Mouse (Mus musculus): ENCODE measurements around the gene Gcnt2. TPM values are rescaled to one million over a fixed set of nuclear protein-coding genes. Genes with fewer than 3 reads are reported as not detected.

Gene Gcnt2
- polyA plus RNA-seq, 1 experiment from 2014 or later = 6.9 TPM

DNA sequence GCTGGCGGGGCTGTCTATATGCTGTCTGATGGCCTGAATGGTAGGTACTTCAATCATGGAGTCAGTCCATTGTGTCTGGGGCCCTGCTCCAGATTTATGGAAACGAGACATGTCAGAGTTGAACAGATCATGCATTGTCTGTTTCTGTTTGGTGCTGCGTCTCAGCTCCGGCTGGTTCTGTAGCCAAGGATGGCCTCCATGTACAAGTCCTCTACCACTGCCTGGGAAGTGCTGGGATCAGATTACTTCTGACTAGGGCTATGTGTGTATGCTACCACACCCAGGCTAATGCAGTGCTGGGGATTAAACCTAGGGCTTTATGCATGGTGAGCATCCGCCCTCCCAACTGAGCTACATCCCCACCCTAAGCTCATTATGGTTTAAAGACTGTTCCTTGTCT is 78.0 kb downstream of the Gcnt2 start:
- Histone ChIP-seq H3K4me2 (replicated peaks; ENCODE audit: low read depth, low read length) (no peak overlapping the region), H3K36me3 (ENCODE audit: control insufficient read depth, insufficient read depth, low read length) (no peaks in the 10 kb centered on the region), H3K27ac (ENCODE audit: low read depth, low read length) (no peak overlapping the region), H3K4me1 (ENCODE audit: control insufficient read depth, insufficient read depth, low read length) (no peaks in the 10 kb centered on the region), H3K27me3 (ENCODE audit: control insufficient read depth, insufficient read depth, low read length) (no peaks in the 10 kb centered on the region), H3K9ac (ENCODE audit: low read depth, low read length) (no peak overlapping the region), H3K9me3 (ENCODE audit: control insufficient read depth, low read length) (no peaks in the 10 kb centered on the region), H3K4me3 (ENCODE audit: low read length) (no peak overlapping the region)
- 90% methylated on average over 5 of the region's 5 CpGs for WGBS
- no peak for ATAC-seq (ENCODE audit: low FRiP score, low TSS enrichment)

DNA sequence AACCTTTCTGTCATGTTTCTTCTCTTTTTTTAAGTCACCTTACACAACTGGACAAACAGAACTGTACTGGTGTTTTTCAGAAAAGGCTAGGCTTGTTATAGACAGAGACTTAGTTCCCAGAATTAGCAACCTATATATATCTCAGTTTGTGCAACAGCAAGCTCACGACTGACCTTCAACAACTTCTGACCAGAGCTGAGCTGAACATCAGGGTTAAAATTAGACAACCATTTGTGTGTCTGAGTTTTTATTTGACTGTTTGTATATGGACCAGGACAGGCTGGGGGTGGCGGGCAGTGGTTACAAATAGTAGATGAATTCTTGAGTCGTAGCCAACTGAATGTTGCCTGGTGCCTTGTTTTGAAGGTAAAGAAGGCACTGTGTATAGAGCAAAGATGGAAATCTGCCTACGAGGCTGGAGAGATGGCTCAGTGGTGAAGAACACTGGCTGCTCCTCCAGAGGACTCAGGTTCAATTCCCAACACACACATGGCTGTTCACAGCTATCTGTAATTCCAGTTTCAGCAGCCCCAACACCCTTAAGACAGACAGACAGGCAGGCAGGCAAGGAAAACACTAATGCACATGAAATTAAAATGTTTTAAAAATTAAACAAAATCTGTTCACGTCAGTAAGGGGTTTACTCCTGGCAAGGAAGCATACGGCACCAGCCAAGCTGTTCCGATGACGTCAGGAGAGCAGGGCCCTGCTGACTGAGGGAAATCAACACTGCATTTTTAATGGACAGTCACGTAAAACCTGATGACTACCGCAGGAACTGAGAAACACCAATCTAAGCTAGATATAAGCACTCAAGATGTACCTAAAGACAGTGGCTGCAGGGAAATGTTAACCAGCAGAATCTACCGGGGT is 79.2 kb downstream of the Gcnt2 start:
- no peak for ATAC-seq (ENCODE audit: low FRiP score, low TSS enrichment)
- Histone ChIP-seq H3K9ac (ENCODE audit: low read depth, low read length) (no peak overlapping the region), H3K4me1 (ENCODE audit: control insufficient read depth, insufficient read depth, low read length) (no peaks in the 10 kb centered on the region), H3K27me3 (ENCODE audit: control insufficient read depth, insufficient read depth, low read length) (no peaks in the 10 kb centered on the region), H3K9me3 (ENCODE audit: control insufficient read depth, low read length) (no peaks in the 10 kb centered on the region), H3K4me2 (replicated peaks; ENCODE audit: low read depth, low read length) (no peak overlapping the region), H3K4me3 (ENCODE audit: low read length) (no peak overlapping the region), H3K27ac (ENCODE audit: low read depth, low read length) (no peak overlapping the region), H3K36me3 (ENCODE audit: control insufficient read depth, insufficient read depth, low read length) (no peaks in the 10 kb centered on the region)
- 82% methylated on average over 11 of the region's 11 CpGs for WGBS

DNA sequence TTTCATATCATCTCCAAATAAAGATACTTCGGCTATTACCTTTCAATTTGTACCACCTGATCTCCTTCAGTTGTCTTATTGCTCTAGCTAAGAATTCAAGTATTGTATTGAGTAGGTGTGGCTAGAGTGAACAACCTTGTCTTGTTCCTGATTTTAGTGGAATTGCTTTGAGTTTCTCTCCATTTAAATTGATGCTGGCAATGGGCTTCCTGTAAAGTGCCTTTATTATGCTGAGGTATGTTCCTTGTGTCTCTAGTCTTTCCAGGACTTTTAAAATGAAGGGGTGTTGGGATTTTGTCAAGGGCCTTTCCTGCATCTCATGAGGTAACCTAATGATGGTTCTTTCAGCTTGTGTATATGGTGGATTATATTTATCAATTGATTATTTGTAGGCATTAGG is 83.5 kb downstream of the Gcnt2 start:
- Histone ChIP-seq H3K4me1 (ENCODE audit: control insufficient read depth, insufficient read depth, low read length) (no peaks in the 10 kb centered on the region; the same call in 1 of the 2 replicates), H3K4me2 (replicated peaks; ENCODE audit: low read depth, low read length) (no peak overlapping the region), H3K36me3 (ENCODE audit: control insufficient read depth, insufficient read depth, low read length) (no peaks in the 10 kb centered on the region), H3K27ac (ENCODE audit: low read depth, low read length) (no peak overlapping the region), H3K4me3 (ENCODE audit: low read length) (no peak overlapping the region), H3K9me3 (ENCODE audit: control insufficient read depth, low read length) (no peaks in the 10 kb centered on the region), H3K27me3 (ENCODE audit: control insufficient read depth, insufficient read depth, low read length) (no peaks in the 10 kb centered on the region), H3K9ac (ENCODE audit: low read depth, low read length) (no peak overlapping the region)
- ATAC-seq (ENCODE audit: low FRiP score, low TSS enrichment) = no peak
- WGBS = 87% methylated on average over 1 of the region's 1 CpGs

DNA sequence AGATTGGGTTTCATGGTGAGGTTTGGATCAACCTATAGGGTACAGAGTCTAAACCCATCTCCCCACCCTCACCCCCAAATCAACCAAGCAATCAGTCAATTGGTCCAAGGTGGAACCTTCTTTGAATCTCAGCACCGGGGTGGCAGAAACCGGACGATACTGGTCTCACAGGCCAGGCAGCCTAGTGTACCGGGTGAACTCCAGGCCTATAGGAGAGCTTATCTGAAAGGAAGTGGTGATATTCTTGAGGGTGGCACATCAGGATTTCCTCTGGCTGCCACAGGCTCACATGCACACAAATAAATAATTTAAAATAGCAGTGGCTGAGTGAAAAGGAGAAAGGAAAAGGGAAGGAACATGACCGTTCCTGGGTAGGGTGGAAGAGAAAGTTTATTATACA is 84.4 kb downstream of the Gcnt2 start:
- Histone ChIP-seq H3K4me2 (replicated peaks; ENCODE audit: low read depth, low read length) (no peak overlapping the region), H3K27ac (ENCODE audit: low read depth, low read length) (no peak overlapping the region), H3K9me3 (ENCODE audit: control insufficient read depth, low read length) (no peaks in the 10 kb centered on the region), H3K36me3 (ENCODE audit: control insufficient read depth, insufficient read depth, low read length) (no peaks in the 10 kb centered on the region), H3K4me1 (ENCODE audit: control insufficient read depth, insufficient read depth, low read length) (no peaks in the 10 kb centered on the region; the same call in 1 of the 2 replicates), H3K4me3 (ENCODE audit: low read length) (no peak overlapping the region), H3K9ac (ENCODE audit: low read depth, low read length) (no peak overlapping the region), H3K27me3 (ENCODE audit: control insufficient read depth, insufficient read depth, low read length) (no peaks in the 10 kb centered on the region)
- WGBS = 58% methylated on average over 5 of the region's 5 CpGs
- ATAC-seq (ENCODE audit: low FRiP score, low TSS enrichment) = no peak

DNA sequence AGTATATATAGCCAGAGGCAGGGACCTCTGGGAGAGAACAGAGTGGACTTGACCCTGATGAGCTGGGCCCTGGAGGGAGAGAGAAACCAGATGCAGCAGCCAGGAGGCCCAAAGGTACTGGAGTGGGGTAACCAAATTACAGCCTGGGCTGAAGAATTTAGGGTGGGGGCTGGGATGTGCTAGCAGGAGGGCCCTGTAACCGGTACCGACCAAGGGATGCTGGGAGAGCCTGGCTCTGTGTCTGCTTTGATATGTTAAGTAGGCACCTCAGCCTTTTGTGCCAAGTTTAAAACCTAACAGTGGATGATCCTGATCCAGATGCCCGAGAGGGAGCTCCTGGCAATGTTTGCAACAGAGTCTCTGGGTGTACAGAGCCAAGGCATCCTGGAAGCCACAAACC is 84.8 kb downstream of the Gcnt2 start:
- no peaks in the 10 kb centered on the region for H3K36me3 ChIP-seq (ENCODE audit: control insufficient read depth, insufficient read depth, low read length)
- 21% methylated on average over 3 of the region's 3 CpGs for WGBS
- no peak overlapping the region for H3K4me3 ChIP-seq (ENCODE audit: low read length)
- H3K9me3 ChIP-seq (ENCODE audit: control insufficient read depth, low read length) = no peaks in the 10 kb centered on the region
- H3K9ac ChIP-seq (ENCODE audit: low read depth, low read length) = no peak overlapping the region
- H3K27me3 ChIP-seq (ENCODE audit: control insufficient read depth, insufficient read depth, low read length) = no peaks in the 10 kb centered on the region
- no peak overlapping the region for H3K27ac ChIP-seq (ENCODE audit: low read depth, low read length)
- no peaks in the 10 kb centered on the region; the same call in 1 of the 2 replicates for H3K4me1 ChIP-seq (ENCODE audit: control insufficient read depth, insufficient read depth, low read length)
- no peak overlapping the region for H3K4me2 ChIP-seq (replicated peaks; ENCODE audit: low read depth, low read length)
- ATAC-seq (ENCODE audit: low FRiP score, low TSS enrichment) = no peak

DNA sequence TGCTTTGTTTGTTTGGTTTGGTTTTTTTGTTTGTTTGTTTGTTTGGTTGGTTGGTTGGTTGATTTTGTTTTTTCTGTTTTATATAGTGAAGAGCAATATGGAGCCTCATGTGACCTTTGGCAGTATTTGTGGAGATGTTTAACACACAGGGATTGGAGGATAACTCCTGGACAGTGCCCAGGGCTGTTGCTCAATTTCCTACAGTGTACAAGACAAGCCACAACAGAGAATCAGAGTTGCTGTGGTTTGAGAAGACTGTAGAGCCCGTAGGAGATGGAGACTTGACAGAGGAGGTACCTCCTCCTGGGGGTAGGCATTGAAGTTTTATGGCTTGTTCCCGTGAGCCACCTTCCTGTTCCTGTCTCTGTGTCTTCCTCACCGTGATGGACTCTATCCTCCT is 87.0 kb downstream of the Gcnt2 start:
- 67% methylated on average over 3 of the region's 3 CpGs for WGBS
- Histone ChIP-seq H3K4me1 (ENCODE audit: control insufficient read depth, insufficient read depth, low read length) (no peaks in the 10 kb centered on the region; the same call in 1 of the 2 replicates), H3K27ac (ENCODE audit: low read depth, low read length) (no peak overlapping the region), H3K27me3 (ENCODE audit: control insufficient read depth, insufficient read depth, low read length) (no peaks in the 10 kb centered on the region), H3K36me3 (ENCODE audit: control insufficient read depth, insufficient read depth, low read length) (no peaks in the 10 kb centered on the region), H3K4me3 (ENCODE audit: low read length) (no peak overlapping the region), H3K9ac (ENCODE audit: low read depth, low read length) (no peak overlapping the region), H3K4me2 (replicated peaks; ENCODE audit: low read depth, low read length) (no peak overlapping the region), H3K9me3 (ENCODE audit: control insufficient read depth, low read length) (no peaks in the 10 kb centered on the region)
- ATAC-seq (ENCODE audit: low FRiP score, low TSS enrichment) = no peak

DNA sequence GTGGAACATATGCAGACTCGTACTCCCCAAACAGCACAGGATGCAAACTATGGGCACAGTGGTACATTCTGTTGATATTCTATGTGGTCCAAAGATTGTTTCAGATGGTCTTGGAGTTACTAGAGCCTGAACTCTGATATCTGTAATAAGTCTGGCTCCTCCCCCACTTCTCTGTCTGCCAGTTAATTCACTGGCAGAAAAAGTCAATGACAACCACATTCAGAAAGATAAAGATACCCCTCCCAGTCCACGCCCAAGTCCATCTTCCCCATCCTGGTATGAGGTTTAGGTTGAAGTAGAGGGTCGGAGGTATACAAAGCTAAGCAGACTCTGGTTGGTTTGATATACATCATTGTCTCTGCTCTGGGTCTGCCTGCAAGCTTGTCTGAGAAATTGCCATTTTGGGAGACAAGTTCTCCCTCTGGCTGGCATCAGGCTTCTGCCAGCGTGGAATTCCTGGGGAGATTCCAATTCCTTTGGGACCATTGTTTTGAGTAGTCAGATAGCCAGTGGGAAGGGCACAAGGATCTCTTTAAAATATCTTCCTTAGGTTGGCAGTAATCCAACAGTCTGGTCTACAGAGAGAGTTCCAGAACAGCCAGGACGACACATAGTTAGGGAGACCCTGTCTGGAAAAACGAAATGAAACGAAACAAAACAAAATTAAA is 88.1 kb downstream of the Gcnt2 start:
- Histone ChIP-seq H3K9ac (ENCODE audit: low read depth, low read length) (no peak overlapping the region), H3K4me1 (ENCODE audit: control insufficient read depth, insufficient read depth, low read length) (no peaks in the 10 kb centered on the region; the same call in 1 of the 2 replicates), H3K36me3 (ENCODE audit: control insufficient read depth, insufficient read depth, low read length) (no peaks in the 10 kb centered on the region), H3K9me3 (ENCODE audit: control insufficient read depth, low read length) (no peaks in the 10 kb centered on the region), H3K27ac (ENCODE audit: low read depth, low read length) (no peak overlapping the region), H3K27me3 (ENCODE audit: control insufficient read depth, insufficient read depth, low read length) (no peaks in the 10 kb centered on the region), H3K4me2 (replicated peaks; ENCODE audit: low read depth, low read length) (no peak overlapping the region), H3K4me3 (ENCODE audit: low read length) (no peak overlapping the region)
- WGBS = 83% methylated on average over 7 of the region's 7 CpGs
- ATAC-seq (ENCODE audit: low FRiP score, low TSS enrichment) = no peak

DNA sequence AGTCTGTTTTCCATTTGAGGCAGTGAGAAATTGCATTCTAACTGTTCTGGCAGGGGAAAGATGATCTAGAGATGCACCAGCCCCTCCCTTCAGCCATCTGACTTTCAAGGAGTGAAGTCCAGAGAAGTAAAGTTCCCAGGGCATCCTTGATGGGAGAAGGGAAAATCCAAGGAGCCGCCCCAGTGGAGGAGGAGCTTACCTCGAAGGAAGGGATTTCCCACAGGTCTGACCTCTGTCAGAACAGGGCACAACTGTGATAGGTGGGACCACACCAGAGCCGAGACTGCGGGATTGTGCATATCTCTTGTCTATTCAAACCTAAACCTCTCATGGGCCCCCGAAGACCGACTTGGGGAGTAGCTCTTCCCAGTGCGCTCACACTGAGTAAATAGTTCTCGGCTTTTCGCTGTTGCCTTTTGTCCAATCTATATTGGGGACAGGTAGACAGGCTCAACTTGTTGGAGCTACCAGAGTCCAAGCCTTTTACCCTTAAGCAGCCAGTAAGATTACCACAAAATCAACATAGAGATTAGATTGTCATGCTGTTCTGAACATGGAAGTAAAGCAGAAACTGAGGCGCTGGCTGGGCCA is 91.9 kb downstream of the Gcnt2 start:
- no peak for ATAC-seq (ENCODE audit: low FRiP score, low TSS enrichment)
- no peak overlapping the region for H3K9ac ChIP-seq (ENCODE audit: low read depth, low read length)
- H3K4me2 ChIP-seq (replicated peaks; ENCODE audit: low read depth, low read length) = no peak overlapping the region
- no peaks in the 10 kb centered on the region for H3K9me3 ChIP-seq (ENCODE audit: control insufficient read depth, low read length)
- no peaks in the 10 kb centered on the region for H3K4me1 ChIP-seq (ENCODE audit: control insufficient read depth, insufficient read depth, low read length)
- H3K36me3 ChIP-seq (ENCODE audit: control insufficient read depth, insufficient read depth, low read length) = no peaks in the 10 kb centered on the region
- H3K27me3 ChIP-seq (ENCODE audit: control insufficient read depth, insufficient read depth, low read length) = no peaks in the 10 kb centered on the region
- no peak overlapping the region for H3K4me3 ChIP-seq (ENCODE audit: low read length)
- no peak overlapping the region for H3K27ac ChIP-seq (ENCODE audit: low read depth, low read length)
- 81% methylated on average over 10 of the region's 10 CpGs for WGBS

DNA sequence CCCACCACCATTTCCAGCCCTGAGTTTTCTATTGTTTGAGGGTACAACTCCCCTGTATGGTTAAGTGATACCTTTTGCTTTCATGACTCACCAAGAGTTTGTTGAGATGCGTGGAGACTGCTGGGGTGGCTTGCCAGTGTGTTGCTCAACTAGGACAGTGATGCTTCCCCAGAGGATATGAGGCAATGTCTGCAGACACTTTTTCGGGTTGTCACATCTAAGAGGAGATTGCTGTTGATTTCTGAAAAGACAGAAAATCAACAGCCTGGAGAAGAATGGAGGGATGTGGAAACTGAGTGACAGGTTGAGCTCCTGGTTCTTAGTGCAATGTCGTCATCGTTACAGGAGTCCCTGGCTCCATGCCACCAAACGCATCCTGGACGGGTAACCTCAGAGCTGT is 93.7 kb downstream of the Gcnt2 start:
- Histone ChIP-seq H3K9me3 (ENCODE audit: control insufficient read depth, low read length) (no peaks in the 10 kb centered on the region), H3K36me3 (ENCODE audit: control insufficient read depth, insufficient read depth, low read length) (no peaks in the 10 kb centered on the region), H3K27me3 (ENCODE audit: control insufficient read depth, insufficient read depth, low read length) (no peaks in the 10 kb centered on the region), H3K9ac (ENCODE audit: low read depth, low read length) (no peak overlapping the region), H3K4me2 (replicated peaks; ENCODE audit: low read depth, low read length) (no peak overlapping the region), H3K4me1 (ENCODE audit: control insufficient read depth, insufficient read depth, low read length) (no peaks in the 10 kb centered on the region), H3K4me3 (ENCODE audit: low read length) (no peak overlapping the region), H3K27ac (ENCODE audit: low read depth, low read length) (no peak overlapping the region)
- WGBS = 72% methylated on average over 6 of the region's 6 CpGs
- ATAC-seq (ENCODE audit: low FRiP score, low TSS enrichment) = no peak
